Mouse (Mus musculus) forebrain, embryonic 11.5 days (tissue): ENCODE data around the gene Ankrd44. TPM values are rescaled to one million over a fixed set of nuclear protein-coding genes. Genes with fewer than 3 reads are reported as not detected.

ENCODE experiments used
- ATAC-seq: fragments of 200-750 bp; cut with Nextera tagmentation; replicated peaks from 2 replicates; pipeline ENCODE4 v1.8.0; 2017; ENCODE audit warnings: moderate TSS enrichment; ENCODE audit not compliant: low FRiP score
- DNase-seq: peaks from one replicate; pipeline ENCODE4 v3.0.0-alpha.2; 2017; ENCODE audit warnings: low spot score
- H3K27ac ChIP-seq: fragments of 300-500 bp; sonication (generic); 2 replicates; pipeline ENCODE4 v1.5.1; 2014; ENCODE audit warnings: low read depth, low read length
- H3K27me3 ChIP-seq: fragments of 300-500 bp; sonication (generic); 2 replicates; pipeline ENCODE4 v1.6.1; 2014; ENCODE audit warnings: mild to moderate bottlenecking, low read length, mixed read lengths; ENCODE audit not compliant: control insufficient read depth, insufficient read depth
- H3K36me3 ChIP-seq: fragments of 300-500 bp; sonication (generic); 2 replicates; pipeline ENCODE4 v1.6.1; 2014; ENCODE audit warnings: mild to moderate bottlenecking, low read length, moderate library complexity, mixed read lengths; ENCODE audit not compliant: control insufficient read depth, insufficient read depth
- H3K4me1 ChIP-seq: fragments of 300-500 bp; sonication (generic); replicated peaks from 2 replicates; pipeline ENCODE4 v1.6.1; 2014; ENCODE audit warnings: low read length, mixed read lengths; ENCODE audit not compliant: control insufficient read depth, insufficient read depth
- H3K4me2 ChIP-seq: fragments of 300-500 bp; sonication (generic); 2 replicates; pipeline ENCODE4 v1.6.1; 2014; ENCODE audit warnings: low read depth, mild to moderate bottlenecking, low read length, moderate library complexity, mixed read lengths; ENCODE audit not compliant: severe bottlenecking
- H3K4me3 ChIP-seq: fragments of 300-500 bp; sonication (generic); 2 replicates; pipeline ENCODE4 v1.5.1; 2014; ENCODE audit warnings: low read depth, low read length
- H3K9ac ChIP-seq: fragments of 300-500 bp; sonication (generic); 2 replicates; pipeline ENCODE4 v1.6.1; 2014; ENCODE audit warnings: low read length
- H3K9me3 ChIP-seq: fragments of 300-500 bp; sonication (generic); 2 replicates; pipeline ENCODE4 v1.6.1; 2016; ENCODE audit warnings: low read length, mixed read lengths; ENCODE audit not compliant: control insufficient read depth
- WGBS: fragments of 180-500 bp; shearing (Covaris S2); extraction: QIAGEN DNeasy Blood & Tissue Kit; methylation state at CpG from one replicate; pipeline ENCODE4 v1.1.7; 2014; 5-methylcytosine and 5-hydroxymethylcytosine counted together
- polyA plus RNA-seq: library from polyadenylated mRNA; unstranded; fragments of >200 nt; fragmentation: Nextera tagmentation; extraction: Ambion mirVana; gene quantifications from 2 replicates; pipeline ENCODE4 v1.2.1, GENCODE M21; 2014

Ankrd44 gene
- polyA plus RNA-seq, 1 experiment from 2014 or later, result 19.3 TPM

- H3K4me2 ChIP-seq, result no peak overlapping the region
- H3K9me3 ChIP-seq, result no peaks in the 10 kb centered on the region
- no peak overlapping the region for H3K4me3 ChIP-seq
- ATAC-seq, result no peak
- DNase-seq, result peak; percentile 28
- H3K9ac ChIP-seq, result no peak overlapping the region
- no peak overlapping the region for H3K27ac ChIP-seq
- 92% methylated on average over 3 of the region's 3 CpGs for WGBS
- H3K27me3 ChIP-seq, result no peaks in the 10 kb centered on the region
- no peaks in the 10 kb centered on the region for H3K36me3 ChIP-seq
- H3K4me1 ChIP-seq, result peaks cover 2% of the 10 kb centered on the region; the same call in 1 of the 2 replicates
Observed at GRCm38 (mm10) chr1:54855970-54856369, 70.2 kb downstream of the Ankrd44 start.

- Histone ChIP-seq H3K9ac (no peak overlapping the region), H3K27ac (no peak overlapping the region), H3K4me1 (peaks cover 2% of the 10 kb centered on the region; the same call in 1 of the 2 replicates), H3K9me3 (no peaks in the 10 kb centered on the region), H3K4me3 (no peak overlapping the region), H3K4me2 (no peak overlapping the region), H3K36me3 (no peaks in the 10 kb centered on the region), H3K27me3 (no peaks in the 10 kb centered on the region)
- DNase-seq, result no peak
- WGBS, result 67% methylated on average over 1 of the region's 1 CpGs
- ATAC-seq, result no peak
Observed at GRCm38 (mm10) chr1:54854388-54854787, 71.8 kb downstream of the Ankrd44 start.

DNA sequence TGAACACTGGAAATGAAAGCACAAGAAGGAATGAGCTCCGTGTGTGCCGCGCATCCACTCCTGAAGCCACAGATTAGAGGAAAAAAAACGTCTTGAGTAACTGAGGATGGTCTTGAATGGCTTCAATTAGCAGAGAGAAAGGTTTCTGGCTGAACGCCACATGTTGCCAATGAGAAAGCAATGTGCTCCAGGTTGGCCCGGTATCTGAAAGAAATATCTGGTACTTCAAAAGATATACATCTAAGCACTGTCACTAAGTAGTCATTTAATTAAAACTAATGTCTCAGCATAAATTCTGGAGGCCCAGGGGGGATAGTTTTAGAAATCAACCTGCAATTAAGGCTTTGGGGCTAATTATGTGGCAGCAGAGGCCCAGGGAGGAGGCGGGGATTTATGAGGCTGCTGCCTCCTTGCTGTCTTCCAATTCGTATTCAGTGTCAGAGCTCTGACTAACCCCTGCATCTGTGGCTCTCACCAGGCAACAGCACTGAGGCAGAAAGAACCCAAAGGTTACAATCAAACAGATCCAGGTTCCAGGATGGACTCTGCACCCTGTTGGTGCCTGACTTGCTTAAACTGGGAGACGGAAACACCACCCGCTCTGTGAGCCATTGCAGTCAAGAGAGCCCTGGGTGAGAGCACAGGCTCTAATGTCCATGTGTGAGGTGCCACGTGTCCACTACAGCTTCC is 72.7 kb downstream of the Ankrd44 start:
- H3K4me3 ChIP-seq, result no peak overlapping the region
- no peak overlapping the region for H3K9ac ChIP-seq
- DNase-seq (peak; percentile 55), ATAC-seq (peak; percentile 65)
- WGBS, result 55% methylated on average over 11 of the region's 11 CpGs
- peaks cover 2% of the 10 kb centered on the region; the same call in 1 of the 2 replicates for H3K4me1 ChIP-seq
- H3K27me3 ChIP-seq, result no peaks in the 10 kb centered on the region
- no peaks in the 10 kb centered on the region for H3K36me3 ChIP-seq
- no peaks in the 10 kb centered on the region for H3K9me3 ChIP-seq
- H3K4me2 ChIP-seq, result no peak overlapping the region
- H3K27ac ChIP-seq, result no peak overlapping the region

DNA sequence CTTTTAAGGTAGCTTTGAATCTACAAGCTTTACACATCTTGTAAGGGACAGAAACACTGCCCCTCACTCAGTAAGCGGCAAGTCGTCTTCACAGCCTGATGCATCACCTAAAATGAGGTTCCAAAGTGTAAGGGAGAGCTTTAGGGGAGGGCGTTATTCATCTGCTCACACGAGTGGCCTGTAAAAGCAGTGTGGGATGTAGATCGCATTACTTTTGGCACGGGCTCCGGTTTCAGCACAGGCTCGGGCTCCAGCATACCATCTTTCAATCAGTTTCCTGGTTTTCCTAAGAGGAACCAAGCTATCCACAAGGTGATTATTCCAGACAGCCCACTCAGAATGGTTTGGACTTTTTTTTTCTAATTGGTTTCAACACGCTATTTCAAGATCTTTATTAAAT is 74.6 kb downstream of the Ankrd44 start:
- 79% methylated on average over 9 of the region's 9 CpGs for WGBS
- DNase-seq, result peak; percentile 37

DNA sequence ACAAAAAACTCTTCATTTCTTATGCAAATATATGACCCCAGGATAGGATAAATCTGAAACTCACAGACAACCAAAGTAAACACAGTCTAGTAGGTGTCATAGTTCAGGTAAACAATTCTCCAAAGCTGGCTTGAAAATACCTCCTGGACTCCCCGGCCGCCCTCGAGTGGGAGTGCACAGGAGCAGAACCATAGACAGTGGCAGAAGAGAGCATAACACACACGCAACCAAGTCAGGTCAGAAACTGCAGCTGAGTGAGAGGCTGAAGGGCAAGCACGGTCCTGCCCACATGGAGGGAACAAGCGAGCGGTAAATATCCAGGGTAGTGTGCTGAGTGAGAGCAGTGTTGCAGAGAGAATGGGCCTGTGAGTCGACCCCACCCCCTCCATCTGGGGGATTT is 76.1 kb downstream of the Ankrd44 start:
- DNase-seq, result peak; percentile 41

More for the DNA sequence above, 74.6 kb downstream of the Ankrd44 start:
- no peak overlapping the region for H3K9ac ChIP-seq
- no peak overlapping the region for H3K4me2 ChIP-seq
- no peaks in the 10 kb centered on the region for H3K27me3 ChIP-seq
- H3K4me1 ChIP-seq, result peaks cover 2% of the 10 kb centered on the region; the same call in 1 of the 2 replicates
- H3K36me3 ChIP-seq, result no peaks in the 10 kb centered on the region
- H3K4me3 ChIP-seq, result no peak overlapping the region
- ATAC-seq, result no peak
- H3K27ac ChIP-seq, result no peak overlapping the region
- no peaks in the 10 kb centered on the region for H3K9me3 ChIP-seq

DNA sequence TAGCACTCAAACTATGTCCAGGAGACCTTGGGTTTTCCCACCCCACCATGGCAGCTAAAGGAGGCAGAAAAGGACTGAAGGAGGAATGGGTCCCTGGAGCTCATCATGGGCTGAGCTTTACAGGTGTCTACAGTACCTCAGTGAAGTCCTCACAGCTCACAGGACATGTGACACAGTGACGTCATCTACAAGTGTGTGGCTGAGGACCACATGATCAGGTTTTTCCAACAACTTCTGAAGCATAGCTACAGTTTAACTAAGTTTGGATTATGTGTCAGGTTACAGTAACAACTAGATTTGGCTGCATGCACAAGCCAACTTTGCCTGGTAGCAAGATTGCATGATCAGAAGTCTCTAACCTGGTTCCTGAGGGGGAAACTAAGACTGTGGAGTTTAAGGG is 78.9 kb downstream of the Ankrd44 start:
- WGBS, result 95% methylated on average over 1 of the region's 1 CpGs
- H3K36me3 ChIP-seq, result no peaks in the 10 kb centered on the region

More for the DNA sequence above, 76.1 kb downstream of the Ankrd44 start:
- WGBS, result 56% methylated on average over 8 of the region's 8 CpGs
- Histone ChIP-seq H3K9me3 (no peaks in the 10 kb centered on the region), H3K4me3 (no peak overlapping the region), H3K27me3 (no peaks in the 10 kb centered on the region), H3K36me3 (no peaks in the 10 kb centered on the region), H3K4me2 (no peak overlapping the region), H3K9ac (no peak overlapping the region), H3K27ac (no peak overlapping the region), H3K4me1 (peaks cover 2% of the 10 kb centered on the region; the same call in 1 of the 2 replicates)
- 0 out of 2 replicates have a peak, but pooled peaks have one; percentile 18 for ATAC-seq

DNA sequence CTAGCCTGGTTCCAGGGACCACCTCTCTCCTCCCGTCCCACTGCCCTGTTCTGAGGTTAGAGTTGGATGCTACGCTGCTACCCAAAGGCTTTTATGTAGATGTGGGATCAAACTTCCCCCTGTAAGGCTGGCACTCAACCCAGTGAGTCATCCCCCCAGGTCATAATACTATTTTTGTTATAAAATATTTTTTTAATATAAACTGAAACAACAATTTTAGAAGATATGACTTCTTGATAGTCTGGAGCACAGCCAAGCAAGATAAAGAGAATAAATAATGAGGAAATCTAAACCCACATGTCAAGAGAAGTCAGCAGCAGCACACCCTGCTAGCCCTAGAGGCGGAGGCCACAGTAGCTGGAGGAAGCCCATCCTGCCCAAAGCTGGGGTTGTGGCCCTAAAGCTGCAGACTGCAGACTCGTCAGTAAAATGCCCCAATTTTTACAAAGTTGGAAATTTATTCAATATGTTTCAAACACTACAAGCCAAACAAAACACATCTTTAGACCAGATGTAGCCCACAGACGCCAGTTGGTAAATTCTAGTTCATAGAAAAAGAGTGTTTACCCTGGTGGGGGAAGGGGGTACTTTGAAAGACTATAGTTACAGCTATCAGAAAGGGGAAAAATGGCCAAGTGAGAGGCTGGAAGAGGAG is 79.7 kb downstream of the Ankrd44 start:
- H3K27ac ChIP-seq, result no peak overlapping the region
- no peak for ATAC-seq
- no peak overlapping the region for H3K9ac ChIP-seq
- no peaks in the 10 kb centered on the region for H3K4me1 ChIP-seq
- WGBS, result 78% methylated on average over 5 of the region's 5 CpGs
- H3K4me3 ChIP-seq, result no peak overlapping the region
- H3K27me3 ChIP-seq, result no peaks in the 10 kb centered on the region
- no peaks in the 10 kb centered on the region for H3K36me3 ChIP-seq
- no peaks in the 10 kb centered on the region for H3K9me3 ChIP-seq
- DNase-seq, result peak; percentile 41
- no peak overlapping the region for H3K4me2 ChIP-seq

More for the DNA sequence above, 78.9 kb downstream of the Ankrd44 start:
- Histone ChIP-seq H3K9me3 (no peaks in the 10 kb centered on the region), H3K4me1 (no peaks in the 10 kb centered on the region), H3K4me3 (no peak overlapping the region), H3K4me2 (no peak overlapping the region), H3K9ac (no peak overlapping the region), H3K27me3 (no peaks in the 10 kb centered on the region), H3K27ac (no peak overlapping the region)
- DNase-seq (peak; percentile 39), ATAC-seq (no peak)

- no peak overlapping the region for H3K4me3 ChIP-seq
- no peaks in the 10 kb centered on the region for H3K36me3 ChIP-seq
- H3K4me1 ChIP-seq, result no peaks in the 10 kb centered on the region
- ATAC-seq (no peak), DNase-seq (peak; percentile 13)
- no peaks in the 10 kb centered on the region for H3K27me3 ChIP-seq
- H3K4me2 ChIP-seq, result no peak overlapping the region
- H3K9ac ChIP-seq, result no peak overlapping the region
- no peaks in the 10 kb centered on the region for H3K9me3 ChIP-seq
- no peak overlapping the region for H3K27ac ChIP-seq
- WGBS, result 85% methylated on average over 1 of the region's 1 CpGs
Observed at GRCm38 (mm10) chr1:54844361-54844760, 81.8 kb downstream of the Ankrd44 start.
